Mouse (Mus musculus) right cerebral cortex, postnatal 36 days (tissue): ENCODE measurements at regions not wholly inside any gene's neighbourhood (a gene's known extent, or its start where the extent isn't known, plus 50 kb on each side); places are given as distances from the start of the nearest gene placed in this dataset.

Source experiments
- DNase-seq, 2 experiments: peaks; one replicate each; pipeline ENCODE4 v3.0.0; 2022; ENCODE audit warnings: low spot score in 2 of 2, mixed read lengths in 1 of 2

GRCm38 (mm10) chr11:84638353-84638752 lies 113.0 kb upstream of the Lhx1 start:
- no peak for DNase-seq

GRCm38 (mm10) chr11:84637268-84637667 lies 111.9 kb upstream of the Lhx1 start:
- no peak for DNase-seq

- DNase-seq, result no peak
Measured at GRCm38 (mm10) chr11:84634990-84635389, 109.7 kb upstream of the Lhx1 start.

GRCm38 (mm10) chr11:84633300-84633699 lies 108.0 kb upstream of the Lhx1 start:
- no peak for DNase-seq

- no peak for DNase-seq
Measured at GRCm38 (mm10) chr11:84628111-84628510, 102.8 kb upstream of the Lhx1 start.

GRCm38 (mm10) chr11:84627685-84628084 lies 102.3 kb upstream of the Lhx1 start:
- DNase-seq, result no peak

GRCm38 (mm10) chr11:84627259-84627658 lies 101.9 kb upstream of the Lhx1 start:
- DNase-seq, result no peak

GRCm38 (mm10) chr11:84624100-84624499 lies 98.8 kb upstream of the Lhx1 start:
- DNase-seq, result no peak

GRCm38 (mm10) chr11:84619713-84620112 lies 94.4 kb upstream of the Lhx1 start:
- no peak for DNase-seq

- DNase-seq, result no peak
Measured at GRCm38 (mm10) chr11:84618576-84618975, 93.2 kb upstream of the Lhx1 start.

GRCm38 (mm10) chr11:84612982-84613720 lies 87.8 kb upstream of the Lhx1 start:
- DNase-seq, result no peak

- no peak for DNase-seq
Measured at GRCm38 (mm10) chr11:84611625-84611879, 86.2 kb upstream of the Lhx1 start.

- DNase-seq, result no peak
Measured at GRCm38 (mm10) chr11:84610774-84611624, 85.7 kb upstream of the Lhx1 start.

GRCm38 (mm10) chr11:84604781-84605180 lies 79.4 kb upstream of the Lhx1 start:
- no peak for DNase-seq

GRCm38 (mm10) chr11:84599267-84599841 lies 74.0 kb upstream of the Lhx1 start:
- no peak for DNase-seq

GRCm38 (mm10) chr11:84597572-84598295 lies 72.4 kb upstream of the Lhx1 start:
- no peak for DNase-seq

- no peak for DNase-seq
Measured at GRCm38 (mm10) chr11:84592715-84593339, 67.5 kb upstream of the Lhx1 start.

- no peak for DNase-seq
Measured at GRCm38 (mm10) chr11:84587107-84587506, 61.8 kb upstream of the Lhx1 start.

- no peak for DNase-seq
Measured at GRCm38 (mm10) chr11:84585626-84586025, 60.3 kb upstream of the Lhx1 start.

GRCm38 (mm10) chr11:84578805-84579541 lies 53.6 kb upstream of the Lhx1 start:
- DNase-seq, result no peak
